Mouse (Mus musculus) cerebellum, adult 11 months (tissue): ENCODE results near the gene Tes.
"Not testable (repeated sequence)": the region's sequence is repeated elsewhere in the genome, so short reads cannot be mapped to it uniquely, and the experiment has no call there.

ENCODE experiments used
- DNase-seq: peaks from one replicate; pipeline ENCODE4 v3.0.0; 2022

Gene Tes

DNA sequence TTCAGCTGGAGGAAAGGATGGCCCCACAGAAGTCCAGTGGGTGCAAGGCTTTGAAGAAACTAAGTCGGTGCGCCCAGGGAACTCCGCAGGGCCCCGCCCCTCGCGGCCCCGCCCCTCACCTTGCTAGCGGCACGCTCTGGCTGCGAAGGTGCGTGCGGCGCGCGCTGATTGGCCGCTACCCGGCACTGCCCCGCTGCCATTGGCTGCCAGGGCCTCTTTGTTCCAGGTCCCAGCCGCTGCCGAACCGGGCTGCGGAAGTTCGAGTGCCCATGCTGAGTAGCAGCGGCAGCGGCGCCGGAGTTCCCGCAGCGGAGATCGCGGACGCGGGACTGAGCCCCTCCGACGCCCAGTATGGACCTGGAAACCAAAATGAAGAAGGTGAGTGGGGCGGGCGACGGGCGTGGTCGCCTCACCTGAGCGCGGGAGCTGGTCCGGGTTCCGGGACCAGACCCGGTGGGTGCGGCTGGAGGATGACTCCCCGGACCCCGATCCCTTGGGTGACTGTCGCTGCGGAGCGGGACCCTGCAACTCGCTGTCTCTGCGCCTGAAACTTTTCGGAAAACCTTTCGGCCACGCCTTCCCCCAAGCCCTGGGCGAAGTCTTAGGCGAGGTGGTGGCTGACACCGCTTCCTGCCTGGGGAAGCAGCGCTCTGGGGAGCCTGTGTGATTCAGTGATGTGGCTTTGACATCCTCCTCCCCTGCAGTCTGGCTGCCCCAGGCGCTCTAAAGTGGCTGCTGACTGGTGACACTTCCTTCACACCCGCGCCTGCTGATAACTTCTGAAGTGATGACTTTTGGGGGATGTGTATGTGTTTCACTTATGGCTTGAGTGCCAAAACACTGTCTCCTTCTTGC is at the start of gene Tes:
Tes (plus strand) TSS at position 214 of the 855 bp plus-strand sequence.
- peak; percentile 8 for DNase-seq

DNA sequence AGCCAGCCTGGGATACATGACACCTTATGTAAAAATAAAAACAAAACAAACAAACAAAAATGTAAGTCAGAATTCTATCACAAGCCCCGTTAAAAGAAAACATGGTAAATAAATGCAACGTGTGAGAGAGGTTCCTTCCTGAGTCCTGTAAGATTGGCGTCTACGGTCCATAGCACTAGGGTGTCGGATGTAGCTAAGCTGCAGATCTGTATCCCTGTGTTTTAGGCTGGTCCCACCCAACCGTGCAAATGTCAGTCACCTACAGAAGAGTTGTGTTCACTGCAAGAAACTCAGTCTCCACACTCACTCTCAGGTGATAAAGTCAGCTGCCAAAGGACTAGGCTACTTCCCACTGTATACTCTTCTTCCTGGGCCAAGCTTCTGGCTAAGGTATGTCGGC is 39.1 kb upstream of the Tes start:
- no peak for DNase-seq

DNA sequence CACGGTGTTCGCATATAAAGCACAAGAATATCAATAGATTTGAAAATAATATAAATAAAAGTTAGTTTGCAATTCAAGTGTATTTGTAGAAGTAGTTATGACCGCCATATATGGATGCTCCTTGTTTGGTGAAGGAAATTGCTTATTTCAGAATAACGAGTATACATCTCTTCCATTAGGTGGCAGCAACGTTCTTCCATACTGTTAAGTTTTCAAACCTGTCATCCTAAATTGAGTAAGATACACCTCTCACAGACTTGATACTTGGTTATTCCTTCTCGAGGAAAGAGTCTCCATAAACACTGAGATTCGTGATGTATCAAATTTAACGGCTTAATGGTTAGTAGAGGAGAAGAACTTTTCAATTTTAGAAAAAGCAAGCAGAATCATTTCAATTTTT is 37.4 kb upstream of the Tes start:
- no peak for DNase-seq

GRCm38 (mm10) chr6:17028809-17029208 is 36.1 kb upstream of the Tes start:
- no peak for DNase-seq

DNA sequence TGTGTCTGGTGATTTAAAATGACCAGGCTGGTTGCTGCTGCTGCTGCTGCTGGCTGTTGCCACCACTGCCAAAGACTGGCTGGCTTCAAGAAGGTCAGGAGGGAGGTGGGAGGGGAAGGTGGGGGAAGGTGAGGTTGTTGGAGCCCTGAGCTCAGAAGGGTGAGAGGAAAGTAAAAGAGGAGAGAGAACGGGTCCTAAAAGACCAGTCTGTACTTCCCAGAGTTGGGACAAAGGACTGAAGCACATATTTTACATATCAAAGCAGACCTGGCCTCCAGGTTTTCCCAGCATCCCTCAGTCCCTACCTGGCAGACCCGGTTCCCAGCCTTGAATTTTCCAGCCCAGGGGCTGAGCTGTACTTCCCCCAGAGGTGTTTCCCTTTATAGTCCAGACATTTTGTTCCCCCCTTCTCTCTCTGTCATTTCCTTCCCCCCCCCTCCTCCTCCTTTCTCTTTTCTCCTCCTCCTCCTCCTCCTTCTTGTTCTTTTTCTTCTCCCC is 32.7 kb upstream of the Tes start:
- DNase-seq = no peak

GRCm38 (mm10) chr6:17034095-17034494 is 30.9 kb upstream of the Tes start:
- DNase-seq = no peak

GRCm38 (mm10) chr6:17035228-17035627 is 29.7 kb upstream of the Tes start:
- DNase-seq = no peak

GRCm38 (mm10) chr6:17051432-17052025 is 13.4 kb upstream of the Tes start:
- no peak for DNase-seq

GRCm38 (mm10) chr6:17053028-17053660 is 11.8 kb upstream of the Tes start:
- DNase-seq = no peak

GRCm38 (mm10) chr6:17054781-17055180 is 10.2 kb upstream of the Tes start:
- no peak for DNase-seq

DNA sequence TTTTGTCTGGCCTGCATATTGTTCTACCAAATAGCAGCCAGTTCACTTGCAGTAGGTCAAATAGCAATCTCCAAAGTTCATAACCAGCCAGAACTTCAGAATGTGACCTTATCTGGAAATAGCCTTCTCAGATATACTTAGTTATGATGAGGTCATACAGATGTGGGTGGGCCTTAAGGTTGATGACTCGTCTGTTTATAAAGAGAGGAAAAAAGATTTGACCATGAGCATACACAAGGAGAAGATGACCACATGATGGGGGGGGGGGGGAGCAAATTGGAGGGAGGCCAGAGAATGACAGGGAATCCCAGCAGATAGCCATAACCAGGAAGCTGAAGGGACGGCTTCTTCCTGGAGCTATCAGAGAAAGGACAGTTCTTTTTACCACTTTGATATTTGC is 9.3 kb upstream of the Tes start:
- DNase-seq = no peak

DNA sequence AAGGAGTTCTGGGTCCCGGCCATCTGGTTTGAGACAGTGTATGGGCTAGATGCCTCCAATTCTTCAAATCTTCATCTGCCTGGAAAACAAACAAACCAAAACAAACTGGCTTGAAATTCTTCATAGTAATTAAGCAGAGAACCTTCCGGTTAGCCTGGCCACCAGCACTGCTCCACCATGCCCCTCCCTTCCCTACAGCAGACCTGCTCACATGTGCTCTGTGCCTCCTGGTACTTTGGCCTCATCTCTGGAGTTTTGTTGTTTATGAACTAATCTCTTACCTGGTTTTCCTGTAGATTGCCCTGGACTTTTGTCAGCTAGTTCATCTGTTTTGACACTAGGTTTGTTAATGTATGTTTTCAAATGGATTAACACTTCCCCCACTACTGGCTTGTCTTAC is 5.4 kb upstream of the Tes start:
- no peak for DNase-seq

DNA sequence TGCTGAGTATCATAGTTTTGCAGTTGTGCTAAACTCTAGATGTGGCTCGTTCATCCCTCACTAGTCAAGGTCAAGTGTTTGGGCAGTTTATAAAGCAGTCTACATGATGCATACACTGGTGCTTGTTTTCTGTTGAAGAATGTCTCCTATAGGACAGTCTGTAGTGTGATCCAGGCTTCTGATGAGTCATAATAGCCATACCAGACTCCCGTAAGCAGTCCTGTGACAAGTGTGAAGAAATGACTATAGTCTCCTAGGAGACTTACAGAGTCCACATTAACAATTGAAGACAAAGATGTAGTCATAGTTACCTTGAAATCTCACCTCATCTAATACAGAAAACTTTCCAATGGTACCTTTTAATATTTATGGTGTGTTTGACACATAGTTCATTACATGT is 4.8 kb upstream of the Tes start:
- DNase-seq = no peak

DNA sequence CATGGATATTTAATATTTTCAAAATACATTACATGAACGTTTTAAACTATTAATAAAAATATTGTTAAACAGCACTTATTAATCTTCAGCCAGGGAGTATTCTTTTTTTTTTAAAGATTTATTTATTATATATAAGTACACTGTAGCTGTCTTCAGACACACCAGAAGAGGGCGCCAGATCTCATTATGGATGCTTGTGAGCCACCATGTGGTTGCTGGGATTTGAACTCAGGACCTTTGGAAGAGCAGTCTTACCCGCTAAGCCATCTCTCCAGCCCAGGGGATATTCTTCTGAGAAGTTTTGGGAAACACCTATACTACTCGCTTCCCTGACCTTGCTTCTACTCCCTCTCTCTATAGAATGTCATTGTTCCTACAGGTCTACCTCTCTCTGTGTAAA is 3.1 kb upstream of the Tes start:
- not testable (repeated sequence) for DNase-seq

- DNase-seq = no peak
These were observed 2.6 kb upstream of the Tes start for GRCm38 (mm10) chr6:17062366-17062765.

- no peak for DNase-seq
These were observed 831 bp downstream of the Tes start for GRCm38 (mm10) chr6:17065791-17066169.

GRCm38 (mm10) chr6:17066211-17066940 is 1.4 kb downstream of the Tes start:
- no peak for DNase-seq

GRCm38 (mm10) chr6:17071899-17072298 is 7.0 kb downstream of the Tes start:
- no peak for DNase-seq

DNA sequence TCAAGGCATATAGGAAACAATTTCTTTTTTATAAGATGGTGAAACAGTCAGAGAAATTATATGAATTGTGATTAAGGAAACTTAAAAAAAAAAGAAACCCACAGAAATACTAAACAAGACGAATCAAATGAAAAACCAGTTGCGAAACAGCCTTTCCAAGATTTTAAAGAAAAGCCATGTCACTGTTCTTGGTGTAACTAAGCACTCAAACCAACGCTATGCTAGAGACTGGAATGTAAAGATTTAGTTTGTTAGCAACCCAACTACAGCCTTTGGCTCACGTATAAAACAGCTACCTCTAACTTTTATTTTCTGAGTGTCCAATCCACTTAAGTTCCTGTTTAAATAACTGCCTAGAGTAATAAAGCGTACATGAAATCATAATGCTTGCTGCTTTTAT is 7.4 kb downstream of the Tes start:
- no peak for DNase-seq

DNA sequence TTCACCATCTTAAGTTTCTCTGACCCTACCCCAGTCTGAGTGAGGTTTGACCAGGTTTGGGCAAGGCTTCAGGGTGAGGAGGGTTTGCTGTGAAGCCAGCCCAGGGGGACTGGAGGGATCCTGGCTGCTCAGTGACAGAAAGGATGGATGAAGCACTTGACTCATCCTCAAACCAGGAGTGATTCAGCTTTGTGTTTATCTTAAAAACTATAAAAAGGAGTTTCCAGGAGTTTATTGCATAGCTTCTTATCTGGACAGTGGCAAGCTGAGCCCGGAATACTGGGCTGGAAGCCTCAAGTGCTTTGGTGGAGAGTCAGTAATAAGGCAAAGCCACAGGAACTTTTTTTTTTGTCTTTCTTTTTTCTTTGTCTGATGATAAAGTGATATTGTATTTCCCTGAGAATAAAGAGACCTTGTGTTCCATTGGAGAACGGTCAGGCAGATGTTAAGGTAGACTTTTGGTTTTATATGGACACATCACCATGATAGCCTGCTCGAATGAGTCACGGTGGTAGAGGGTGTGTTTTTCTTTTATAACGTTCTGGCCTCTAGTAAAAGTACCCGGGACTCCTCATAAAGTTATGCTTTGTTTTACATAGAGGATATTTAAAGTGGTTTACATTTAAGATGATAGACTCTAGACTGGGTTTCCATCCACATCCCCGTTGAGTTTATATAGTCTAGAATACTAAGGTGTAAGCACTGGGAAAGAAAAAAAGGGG is 8.0 kb downstream of the Tes start:
- DNase-seq = no peak

DNA sequence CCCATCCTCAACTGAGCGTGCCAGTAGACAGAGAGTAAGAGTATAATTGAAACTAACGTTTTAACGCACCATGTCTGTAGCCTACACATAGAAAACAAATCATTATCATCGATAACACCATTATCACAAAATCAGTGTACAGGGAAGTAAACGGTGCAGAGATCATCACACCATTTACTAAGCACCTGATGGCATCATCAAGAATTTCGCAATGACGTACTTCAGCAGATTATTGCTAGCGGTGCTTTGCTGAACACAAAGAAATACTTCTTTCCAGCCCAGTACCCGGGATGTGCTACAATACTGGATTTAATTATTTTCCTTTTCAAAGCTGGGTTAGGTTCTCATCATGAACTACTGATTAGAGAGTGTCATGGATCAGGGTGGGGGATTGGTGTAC is 12.3 kb downstream of the Tes start:
- DNase-seq = no peak

GRCm38 (mm10) chr6:17077720-17078119 is 12.8 kb downstream of the Tes start:
- no peak for DNase-seq

DNA sequence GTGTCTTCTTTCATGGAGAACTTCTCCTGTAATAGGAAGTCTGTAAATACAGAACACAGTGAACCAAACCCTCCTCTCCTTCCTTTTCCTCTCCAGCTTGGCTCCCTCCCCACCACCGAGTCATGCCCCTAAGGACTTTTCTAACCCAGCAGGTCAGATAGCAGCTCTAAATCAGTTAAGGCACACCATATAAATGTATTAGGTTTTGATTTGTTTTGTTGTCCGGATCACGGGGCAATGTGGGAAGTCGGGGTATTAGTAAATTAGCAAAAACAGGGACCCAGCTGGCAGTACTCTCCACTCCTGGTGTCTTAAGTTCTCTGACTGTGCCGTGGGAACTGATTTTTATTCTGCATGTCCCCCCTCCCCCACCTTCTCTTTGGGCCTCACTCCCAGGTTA is 14.4 kb downstream of the Tes start:
- DNase-seq = no peak
